Mouse (Mus musculus): ENCODE measurements around the gene Olfml2a.
"Not testable (repeated sequence)": the region's sequence is repeated elsewhere in the genome, so short reads cannot be mapped to it uniquely, and the experiment has no call there.

The Olfml2a gene

GRCm38 (mm10) chr2:38986580-38986979 is 54.8 kb downstream of the Olfml2a start:
- no peak for DNase-seq (ENCODE audit: low spot score)

DNA sequence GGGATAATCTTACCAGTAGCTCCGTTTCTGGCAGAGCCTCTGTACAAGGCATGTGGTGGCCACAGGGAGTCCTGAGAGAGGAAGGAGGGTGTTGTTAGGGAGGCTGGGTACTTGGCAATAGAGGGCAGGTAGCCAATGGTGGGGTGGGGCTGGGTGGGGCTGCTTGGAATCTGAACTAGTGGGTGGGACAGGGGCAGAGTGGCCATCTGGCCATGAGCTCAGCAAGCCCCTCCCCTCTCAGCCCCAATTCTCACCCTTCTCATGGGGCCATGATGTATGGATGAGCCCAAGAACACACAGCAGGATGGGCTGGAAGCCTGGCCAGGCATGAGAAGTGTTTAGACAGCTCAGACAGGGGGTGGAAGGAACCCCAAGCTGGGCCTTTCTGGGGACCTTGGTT is 55.6 kb downstream of the Olfml2a start:
- DNase-seq (ENCODE audit: low spot score) = no peak

DNA sequence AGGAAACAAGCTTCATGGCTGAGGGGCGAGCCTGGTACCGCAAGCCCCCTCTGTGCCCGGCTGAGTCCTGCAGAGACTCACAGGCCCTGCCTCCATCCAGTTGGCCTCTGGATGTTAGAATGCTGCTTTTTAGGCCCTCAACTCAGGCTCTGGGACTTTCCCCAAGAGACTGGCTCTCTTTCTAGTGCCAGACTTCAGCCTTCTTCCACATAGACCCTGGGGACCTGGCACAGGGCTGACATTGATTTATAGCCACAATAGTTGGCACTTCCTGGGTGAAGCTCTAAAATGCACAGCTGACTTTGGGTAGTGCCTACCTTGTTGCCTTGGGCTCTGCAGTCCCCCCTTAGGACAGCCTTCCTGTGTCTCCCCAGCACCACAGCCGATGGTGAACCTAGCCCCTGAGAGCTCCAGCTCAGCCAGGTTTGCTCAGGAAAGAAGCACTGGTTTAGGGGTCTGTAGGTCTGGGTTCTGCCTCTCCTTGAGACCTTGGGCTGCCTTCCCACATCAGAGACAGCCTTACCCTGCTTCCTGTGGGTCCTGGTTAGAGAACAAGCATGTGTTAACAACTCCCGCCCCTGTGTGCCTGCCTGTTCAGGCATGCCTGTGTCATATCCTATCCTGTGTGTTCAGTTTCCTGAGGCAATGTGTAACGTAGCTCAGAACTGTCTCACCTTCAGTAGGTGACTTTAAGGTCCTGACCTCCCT is 56.2 kb downstream of the Olfml2a start:
- no peak for DNase-seq (ENCODE audit: low spot score)

- no peak for DNase-seq (ENCODE audit: low spot score)
Measured at GRCm38 (mm10) chr2:38988929-38989328, 57.2 kb downstream of the Olfml2a start.

DNA sequence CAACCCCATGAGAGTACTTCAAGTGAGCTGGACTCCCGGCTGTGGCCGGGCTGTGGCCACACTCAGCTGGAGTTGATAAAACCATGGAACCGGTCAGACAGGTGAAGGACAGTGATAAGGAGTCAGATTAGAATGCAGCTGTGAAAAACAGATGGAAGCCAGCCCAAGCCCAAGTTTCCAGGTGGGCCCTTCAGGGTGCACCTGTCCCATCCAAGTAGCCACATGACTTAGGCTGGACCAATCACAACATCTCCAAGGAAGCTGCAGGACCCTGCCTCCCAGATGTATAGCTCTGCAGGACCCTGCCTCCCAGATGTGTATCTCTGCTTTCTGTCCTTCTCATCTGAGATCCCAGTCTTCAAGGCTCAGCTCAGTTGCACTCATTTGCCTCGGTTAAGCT is 60.2 kb downstream of the Olfml2a start:
- DNase-seq (ENCODE audit: low spot score) = no peak

- no peak for DNase-seq (ENCODE audit: low spot score)
Measured at GRCm38 (mm10) chr2:38992452-38992851, 60.7 kb downstream of the Olfml2a start.

GRCm38 (mm10) chr2:38997386-38998374 is 65.9 kb downstream of the Olfml2a start, which contains the start of gene Wdr38:
TSS of gene Wdr38 (plus strand) at chr2:38997476.
- DNase-seq (ENCODE audit: low spot score) = peak; percentile 88

DNA sequence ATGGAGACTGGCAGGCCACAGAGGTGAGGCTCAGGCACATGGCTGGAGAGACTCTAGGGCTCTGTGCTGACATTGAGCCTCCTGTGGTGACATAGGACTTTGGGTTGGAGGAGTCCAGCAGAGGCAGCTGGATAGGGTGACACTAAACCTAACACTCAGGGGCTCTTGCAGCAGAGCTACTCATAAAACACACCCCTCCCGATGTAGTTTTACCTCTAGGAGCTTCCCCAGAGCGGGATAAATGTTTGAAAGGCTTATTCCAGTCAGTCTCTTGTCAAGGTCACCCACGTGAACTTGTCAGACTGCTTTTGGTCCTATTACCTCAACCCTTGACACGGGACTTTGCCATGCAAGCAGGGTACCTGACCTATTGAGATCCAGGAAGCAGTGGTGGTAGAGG is 67.6 kb downstream of the Olfml2a start:
- no peak for DNase-seq (ENCODE audit: low spot score)

DNA sequence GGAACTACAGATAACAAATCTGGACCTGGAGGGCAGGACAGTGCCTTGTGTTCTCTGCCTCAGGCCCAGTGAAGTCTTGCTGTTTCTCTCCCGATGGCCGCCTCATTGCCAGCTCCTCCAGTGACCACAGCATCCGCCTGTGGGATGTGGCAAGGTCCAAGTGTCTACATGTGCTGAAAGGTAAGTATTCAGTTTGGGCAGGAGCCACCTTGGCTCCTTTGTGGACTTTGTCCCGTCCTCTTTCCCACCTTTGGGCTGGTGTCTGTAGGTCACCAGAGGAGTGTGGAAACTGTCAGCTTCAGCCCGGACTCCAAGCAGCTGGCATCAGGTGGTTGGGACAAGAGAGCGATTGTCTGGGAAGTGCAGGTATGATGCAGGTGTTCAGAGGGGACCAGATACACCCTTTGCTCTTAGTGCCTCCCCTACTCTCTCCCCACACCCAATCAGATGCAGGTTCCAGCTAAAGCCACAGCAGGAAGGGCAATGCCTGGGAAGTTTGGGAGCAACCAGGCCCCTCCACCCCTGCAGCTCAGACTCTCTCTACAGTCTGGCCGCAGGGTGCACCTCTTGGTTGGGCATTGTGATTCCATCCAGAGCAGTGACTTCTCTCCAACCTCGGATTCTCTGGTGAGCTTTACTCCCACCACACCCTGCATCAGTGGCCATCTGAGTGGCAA is 68.3 kb downstream of the Olfml2a start:
- DNase-seq (ENCODE audit: low spot score) = no peak

DNA sequence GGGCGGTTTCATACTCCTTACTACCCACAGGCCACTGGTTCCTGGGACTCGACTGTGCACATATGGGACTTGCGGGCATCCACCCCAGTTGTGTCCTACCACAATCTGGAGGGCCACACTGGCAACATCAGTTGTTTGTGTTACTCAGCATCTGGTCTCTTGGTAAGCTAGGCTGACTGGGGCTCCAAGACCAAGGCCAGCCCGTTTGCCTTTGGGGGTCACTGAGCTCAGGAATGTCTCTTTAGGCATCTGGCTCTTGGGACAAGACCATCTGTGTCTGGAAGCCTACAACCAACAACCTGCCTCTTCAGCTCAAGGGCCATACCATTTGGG is 68.8 kb downstream of the Olfml2a start:
- DNase-seq (ENCODE audit: low spot score) = no peak

GRCm38 (mm10) chr2:39001866-39002265 is 70.1 kb downstream of the Olfml2a start:
- DNase-seq (ENCODE audit: low spot score) = no peak

- no peak for DNase-seq (ENCODE audit: low spot score)
Measured at GRCm38 (mm10) chr2:39003106-39003505, 71.3 kb downstream of the Olfml2a start.

GRCm38 (mm10) chr2:39003512-39003911 is 71.7 kb downstream of the Olfml2a start:
- DNase-seq (ENCODE audit: low spot score) = no peak

DNA sequence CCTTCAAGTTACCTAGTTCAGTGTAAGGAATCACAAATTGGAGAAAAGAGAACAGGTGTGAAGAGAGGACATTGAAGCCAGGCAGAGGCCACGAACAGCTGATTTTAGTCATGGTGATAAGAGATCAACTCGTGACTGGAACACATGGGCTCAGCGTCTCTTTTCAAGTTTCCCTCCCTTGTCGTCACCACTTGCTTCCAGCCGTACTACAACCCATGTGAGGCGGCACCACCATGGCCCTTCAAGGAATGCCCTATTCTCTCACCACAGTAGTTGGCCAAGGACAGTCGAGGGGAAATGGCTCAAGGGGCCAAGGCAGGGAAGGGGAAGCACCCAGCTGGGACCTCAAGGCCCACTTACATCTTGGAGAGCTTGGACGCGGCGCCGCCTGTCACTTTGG is 72.6 kb downstream of the Olfml2a start:
- no peak for DNase-seq (ENCODE audit: low spot score)

- peak; percentile 81 for DNase-seq (ENCODE audit: low spot score)
Measured at GRCm38 (mm10) chr2:39004880-39005435, 73.2 kb downstream of the Olfml2a start, which contains the start of gene Arpc5l. TSS of gene Arpc5l (plus strand) at chr2:39005348.

DNA sequence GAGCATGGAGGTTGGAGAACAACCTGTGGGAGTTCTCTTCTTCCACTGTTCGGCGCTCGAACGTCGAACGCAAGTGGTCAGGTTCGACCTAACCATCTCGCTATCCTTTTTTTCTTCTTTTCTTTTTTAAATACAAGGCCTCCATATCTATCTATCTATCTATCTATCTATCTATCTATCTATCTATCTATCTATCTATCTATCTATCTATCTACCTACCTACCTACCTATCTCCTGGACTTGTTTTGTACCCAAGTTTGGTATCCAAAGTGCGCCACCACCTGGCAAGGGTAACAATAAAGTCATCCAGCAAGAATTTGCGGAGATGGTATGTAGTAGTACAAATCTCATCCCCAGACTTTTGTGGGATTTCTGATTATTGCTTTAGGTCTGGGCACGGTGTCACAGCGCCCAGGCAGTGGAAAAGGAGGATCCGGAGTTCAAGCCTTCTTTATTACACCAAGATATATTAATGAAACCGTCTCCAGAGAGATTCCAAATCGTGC is 73.8 kb downstream of the Olfml2a start, which contains the start of gene Rpl35:
TSS of gene Rpl35 (minus strand) at position 51 of the 506 bp plus-strand sequence.
- DNase-seq (ENCODE audit: low spot score) = no peak

GRCm38 (mm10) chr2:39006149-39006730 is 74.5 kb downstream of the Olfml2a start:
- no peak for DNase-seq (ENCODE audit: low spot score)

- peak; percentile 91 for DNase-seq (ENCODE audit: low spot score)
Measured at GRCm38 (mm10) chr2:39007865-39008264, 76.1 kb downstream of the Olfml2a start.

DNA sequence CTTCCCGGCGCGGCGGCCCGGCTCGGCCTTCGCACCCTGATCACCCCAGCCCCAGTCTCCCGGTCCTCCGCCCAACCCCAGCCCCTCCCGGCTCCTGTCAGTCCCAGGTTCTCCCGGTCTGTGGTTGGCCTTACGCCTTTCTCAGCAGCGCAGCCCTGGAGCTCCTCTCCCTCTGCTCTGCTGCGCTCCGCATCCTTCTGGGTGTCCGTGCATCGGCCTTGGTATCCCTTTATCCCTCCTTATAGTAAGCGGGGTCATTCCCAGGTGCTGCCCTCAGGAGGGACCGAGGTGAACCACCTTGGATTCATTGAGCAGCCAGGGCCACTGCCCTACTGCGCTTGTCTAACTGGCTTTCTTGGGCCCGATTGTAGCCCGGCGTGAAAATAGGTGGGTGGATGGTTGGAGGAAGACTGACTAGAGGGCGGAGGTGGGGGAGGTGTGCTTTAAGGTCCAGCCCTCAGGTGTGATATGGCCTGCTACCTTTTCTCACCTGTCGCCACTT is 76.6 kb downstream of the Olfml2a start:
- no peak for DNase-seq (ENCODE audit: low spot score)

- DNase-seq (ENCODE audit: low spot score) = no peak
Measured at GRCm38 (mm10) chr2:39008954-39009365, 77.2 kb downstream of the Olfml2a start.

DNA sequence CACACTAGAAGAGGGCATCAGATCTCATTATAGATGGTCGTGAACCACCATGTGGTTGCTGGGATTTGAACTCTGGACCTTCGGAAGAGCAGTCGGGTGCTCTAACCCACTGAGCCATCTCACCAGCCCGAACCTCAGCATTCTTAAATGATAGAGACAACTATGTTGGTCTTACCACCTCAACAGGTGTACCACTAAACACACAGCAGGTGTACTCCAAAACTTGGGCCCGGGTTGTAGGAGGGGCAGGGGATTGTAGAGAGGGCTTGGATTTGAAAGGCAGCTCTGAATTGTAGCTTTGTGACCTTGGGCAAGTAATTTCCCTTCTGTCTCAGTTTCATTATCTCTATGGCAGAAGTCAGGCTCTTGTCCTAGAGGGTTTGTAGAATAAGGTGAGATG is 78.4 kb downstream of the Olfml2a start:
- not testable (repeated sequence) for DNase-seq (ENCODE audit: low spot score)
